Mouse (Mus musculus): ENCODE measurements around the gene Tent5d. TPM values are rescaled to one million over a fixed set of nuclear protein-coding genes. Genes with fewer than 3 reads are reported as not detected.

The Tent5d gene
- total RNA-seq (2021) (not detected), polyA plus RNA-seq (2012; rRNA removed) (not detected in 2 replicates)
- long read RNA-seq: 0 reads

DNA sequence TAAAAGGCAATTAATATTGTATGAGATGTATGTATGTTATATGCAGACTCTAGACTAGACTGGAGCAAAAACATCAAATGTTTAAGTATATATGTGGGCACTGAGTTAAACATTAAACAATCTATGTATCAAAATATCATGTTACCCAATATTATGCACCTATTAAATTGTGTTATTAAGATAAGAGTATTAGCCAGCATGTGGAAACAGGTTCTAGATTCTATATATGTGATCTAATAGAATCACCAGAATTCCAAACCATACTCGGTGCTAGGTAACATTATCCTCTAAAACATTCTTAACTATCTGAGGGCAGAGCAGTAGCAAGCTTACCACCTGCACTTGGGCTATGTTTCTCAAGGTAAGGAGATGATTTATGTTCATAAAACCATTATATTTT, at the start of gene Tent5d:
Gene Tent5d, plus strand, starts transcription at position 301 of the 400 bp plus-strand sequence.
- DNase-seq: no peak

DNA sequence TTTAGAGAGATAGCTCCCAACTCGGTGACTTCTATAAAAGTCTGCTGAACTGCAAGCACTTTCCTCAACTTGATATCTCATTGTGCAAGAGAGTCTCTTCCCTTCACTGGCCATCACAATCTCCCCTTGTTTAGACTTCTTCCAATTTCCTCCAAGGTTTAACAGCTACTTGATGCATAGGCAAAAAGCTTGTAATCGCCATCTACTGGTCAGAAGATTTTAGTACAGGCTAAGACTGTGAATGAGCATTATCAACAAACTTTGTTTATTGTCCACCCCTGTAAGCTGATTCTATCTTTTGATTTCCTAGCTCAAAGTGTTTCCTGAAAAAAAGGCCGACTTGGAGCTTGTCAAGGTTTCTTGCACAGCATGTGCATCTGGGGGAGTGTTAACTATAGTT, 24.5 kb upstream of the Tent5d start:
- DNase-seq: no peak

DNA sequence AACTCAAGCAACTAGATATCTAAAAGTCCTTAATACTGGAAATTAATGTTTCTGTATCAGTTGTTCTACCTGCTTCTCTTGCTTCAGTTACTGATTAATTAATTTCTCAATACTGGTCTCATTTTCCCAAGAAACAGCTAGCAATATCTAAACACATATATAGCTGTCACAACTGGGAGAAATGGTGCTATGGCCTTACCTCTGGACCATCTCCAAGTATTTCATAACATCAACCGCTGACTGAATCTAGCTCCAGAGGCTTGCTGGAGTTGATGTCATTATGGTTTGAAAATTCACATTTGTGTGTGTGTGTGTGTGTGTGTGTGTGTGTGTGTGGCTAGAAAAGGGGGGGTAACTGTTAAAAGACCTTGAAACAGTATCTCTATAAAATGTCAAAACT, 2.3 kb upstream of the Tent5d start:
- no peak for DNase-seq

DNA sequence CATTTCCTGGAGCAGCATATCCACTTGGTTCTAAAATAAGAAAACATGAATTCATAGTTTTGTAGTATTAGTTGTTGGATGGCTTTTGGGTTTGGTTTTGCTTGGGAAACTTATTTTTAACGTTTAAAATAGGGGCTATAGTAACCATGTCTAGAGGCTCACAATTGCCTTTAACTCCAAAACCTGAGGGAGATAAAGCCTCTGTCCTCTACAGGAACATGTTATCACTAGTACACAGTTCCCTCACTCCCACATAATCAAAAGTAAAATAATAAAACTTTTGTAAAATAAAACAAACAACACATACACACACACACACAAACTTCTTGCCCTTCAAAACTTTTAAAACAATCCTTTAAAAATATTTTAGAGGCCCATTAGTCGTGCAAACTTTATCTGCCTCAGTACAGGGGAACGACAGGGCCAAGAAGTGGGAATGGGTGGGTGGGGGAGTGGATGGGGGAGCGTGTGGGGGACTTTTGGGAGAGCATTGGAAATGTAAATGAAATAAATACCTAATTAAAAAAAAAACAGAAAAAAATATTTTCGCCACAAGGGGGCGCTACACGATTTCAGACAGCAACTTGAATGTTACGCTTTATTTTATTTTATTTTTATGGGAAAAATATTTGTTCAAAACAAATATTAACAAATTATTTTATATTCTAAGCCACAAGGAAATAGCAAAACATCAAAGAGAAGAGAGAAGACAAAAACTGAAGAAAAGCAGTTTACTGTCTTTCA, 1.5 kb upstream of the Tent5d start:
- DNase-seq: no peak

DNA sequence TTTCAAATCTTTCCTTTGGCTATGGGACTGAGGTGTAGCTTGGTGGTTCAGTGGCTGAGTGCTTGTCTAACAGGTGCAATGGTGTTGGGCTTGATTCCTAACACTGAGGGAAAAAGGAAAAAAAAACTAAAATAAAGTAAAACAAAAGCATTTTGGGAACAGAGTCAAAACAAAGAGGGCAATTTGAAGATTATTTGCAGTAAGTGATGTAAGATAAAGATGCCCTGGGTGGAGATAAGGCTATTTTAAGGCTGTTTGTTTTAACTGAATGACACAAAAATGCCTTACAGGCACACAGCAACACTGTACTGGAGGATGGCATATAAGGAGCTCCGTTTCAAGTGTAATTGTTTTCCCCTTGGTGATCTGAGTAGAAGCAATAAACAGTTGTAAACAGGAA, 3.4 kb downstream of the Tent5d start:
- DNase-seq: no peak

DNA sequence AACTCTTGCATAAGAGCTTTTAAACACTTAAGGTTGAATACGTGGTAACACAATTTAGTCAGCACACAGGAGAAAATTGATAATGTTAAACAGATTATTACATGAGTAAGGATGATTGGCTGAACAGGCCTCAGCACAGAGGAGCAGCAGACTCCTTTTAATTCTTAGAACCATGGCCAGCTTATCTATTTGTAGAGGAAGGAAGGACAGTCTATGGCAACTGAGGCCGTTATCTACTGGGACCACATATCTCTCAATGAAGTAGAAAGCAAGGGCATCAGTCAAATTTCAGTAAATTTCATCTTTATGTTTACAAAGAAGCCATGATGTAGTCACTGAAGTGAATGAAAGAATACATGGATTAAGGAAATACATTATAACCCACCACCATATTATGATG, 4.5 kb downstream of the Tent5d start:
- DNase-seq: no peak

DNA sequence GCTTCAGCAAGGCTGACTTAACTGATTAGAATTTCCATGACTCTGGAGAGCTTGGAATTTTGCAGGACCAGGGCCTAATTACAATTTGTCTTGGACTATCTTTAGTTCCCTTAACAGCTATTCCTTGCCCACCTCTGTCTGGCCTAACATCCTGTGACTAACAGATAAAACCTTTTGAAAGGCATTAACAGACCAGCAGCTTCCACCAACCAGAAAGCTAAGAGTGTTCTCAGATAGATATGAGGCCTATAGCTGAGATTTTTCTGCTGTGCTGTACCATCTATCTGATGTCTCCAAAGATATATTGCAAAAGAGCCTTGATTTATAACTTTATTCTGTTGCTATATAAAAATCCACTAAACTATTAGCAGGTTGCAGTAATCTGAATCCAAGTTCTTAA, 19.7 kb downstream of the Tent5d start:
- no peak for DNase-seq

DNA sequence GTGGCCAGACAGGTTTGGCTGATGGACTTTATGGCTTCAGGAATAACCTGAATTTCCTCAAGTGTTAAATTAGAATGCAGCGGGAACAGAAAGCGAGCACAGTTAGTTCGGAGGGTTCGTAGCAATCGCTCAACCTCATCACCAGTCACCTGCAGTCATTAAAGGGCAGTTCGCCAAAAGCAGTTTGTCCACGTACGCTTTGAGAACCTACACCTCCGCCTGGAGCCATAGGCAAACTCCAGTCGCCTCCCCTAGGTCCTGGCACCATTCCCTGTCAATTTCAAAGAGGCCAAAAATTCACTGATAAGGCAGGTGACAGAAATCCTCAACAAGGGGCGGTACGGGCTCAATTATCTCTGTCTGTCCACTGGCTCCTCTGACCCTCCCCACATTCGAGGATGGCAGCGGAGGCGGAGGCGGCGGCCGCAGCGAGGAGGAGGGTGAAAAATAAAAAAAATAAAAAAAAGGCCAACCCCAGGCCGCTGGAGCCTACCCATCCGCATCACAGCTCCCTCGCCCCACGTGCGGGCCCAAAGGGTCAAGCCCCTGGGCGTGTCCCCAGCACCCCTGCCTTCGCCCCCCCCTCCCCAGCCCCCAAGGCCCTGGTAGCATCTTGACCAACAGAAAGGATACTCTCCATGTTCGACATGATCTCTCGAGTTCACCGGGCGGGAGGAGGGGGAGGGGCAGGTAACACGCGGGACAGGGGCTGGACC, 23.3 kb downstream of the Tent5d start:
- DNase-seq: no peak

DNA sequence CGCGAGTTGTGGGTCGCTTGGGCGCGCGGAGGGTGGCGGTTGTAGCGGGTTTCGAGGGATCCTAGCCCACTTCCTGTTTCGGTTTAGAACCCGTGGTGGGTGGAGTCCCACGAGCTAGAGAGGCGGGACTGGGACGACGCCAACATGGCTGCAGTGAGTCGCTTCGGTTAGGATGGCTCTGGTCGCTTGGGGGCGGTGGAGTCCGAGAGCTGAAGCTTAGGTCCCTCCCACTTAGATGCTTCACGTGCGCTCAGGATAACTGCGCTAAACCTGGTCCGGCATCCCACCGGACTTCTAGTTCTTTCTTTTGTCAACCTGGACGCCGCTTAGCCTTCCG, 23.8 kb downstream of the Tent5d start, which contains the start of gene 2610002M06Rik:
Gene 2610002M06Rik, minus strand, starts transcription at position 117 of the 337 bp plus-strand sequence.
- DNase-seq: peak; percentile 91

DNA sequence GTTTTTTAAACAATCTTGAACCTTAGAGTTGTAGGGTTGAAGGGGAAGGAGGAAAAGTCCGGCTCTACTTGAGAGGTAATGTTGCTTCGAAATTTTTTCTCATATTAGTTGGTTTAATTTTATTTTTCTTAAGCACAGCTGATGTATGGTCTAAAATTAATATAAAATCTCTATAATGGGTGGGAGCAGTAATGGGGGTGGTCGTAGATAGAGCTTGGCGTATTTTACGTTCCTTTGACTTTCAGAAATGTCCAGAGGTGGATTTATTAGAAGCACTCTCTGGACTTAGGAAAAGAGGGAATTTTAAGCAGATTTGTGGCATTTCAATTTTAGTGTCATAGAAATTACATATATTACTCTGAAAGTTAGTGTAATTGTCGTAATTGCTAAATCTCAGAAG, 24.3 kb downstream of the Tent5d start:
- DNase-seq: no peak

DNA sequence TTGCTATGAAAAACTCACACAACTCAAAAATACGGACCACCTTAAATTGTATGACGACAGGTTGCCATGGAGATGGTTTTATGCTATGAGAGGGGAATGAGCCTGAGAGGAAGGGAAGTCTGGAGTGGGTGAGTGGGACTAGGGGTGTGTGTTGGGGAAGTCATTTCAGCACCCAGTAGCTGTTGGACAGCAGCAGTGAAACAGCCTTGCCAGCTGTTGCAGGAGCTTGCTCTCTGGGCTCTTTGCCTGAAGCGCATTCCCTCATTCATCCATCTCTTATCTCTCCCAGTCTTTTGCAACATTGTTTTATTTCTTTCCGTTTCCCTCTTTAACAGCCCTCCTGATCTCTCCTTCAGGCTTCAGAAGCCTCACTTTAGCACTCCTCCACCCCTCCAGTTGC, 65.8 kb downstream of the Tent5d start:
- no peak for DNase-seq

Other genes with a start within 250 kb of the Tent5d start
- gene Tbx22, start 124.6 kb upstream of the Tent5d start, total RNA-seq (2021): not detected
- not detected in 2 replicates for gene Tbx22, start 124.6 kb upstream of the Tent5d start, polyA plus RNA-seq (2012; rRNA removed)
- 10 to 100 TPM in 1 of 2 experiments, 1 to 10 TPM in 1; 8.9 to 11.6 TPM for gene 2610002M06Rik, start 23.7 kb downstream of the Tent5d start, total RNA-seq (2021)
- gene 2610002M06Rik, start 23.7 kb downstream of the Tent5d start, polyA plus RNA-seq (2012; rRNA removed): 0.66 and 0.79 TPM in 2 replicates
- gene Gm732, start 155.9 kb downstream of the Tent5d start, total RNA-seq (2021): not detected
- not detected in 2 replicates for gene Gm732, start 155.9 kb downstream of the Tent5d start, polyA plus RNA-seq (2012; rRNA removed)